Mouse (Mus musculus) brain, embryonic 14.5 days (tissue): ENCODE measurements around the gene Ptges.

Experiments
- CTCF ChIP-seq: fragments of 200-500 bp; IDR thresholded peaks from 2 replicates; pipeline ENCODE4 v1.5.1; 2012; ENCODE audit warnings: inconsistent platforms, mild to moderate bottlenecking, moderate library complexity, borderline replicate concordance; ENCODE audit not compliant: insufficient read depth, insufficient read length; ENCODE audit errors: extremely low read depth
- POLR2A ChIP-seq: fragments of 200-500 bp; IDR thresholded peaks from 2 replicates; pipeline ENCODE4 v1.6.1; 2012; ENCODE audit warnings: mild to moderate bottlenecking, inconsistent platforms, borderline replicate concordance; ENCODE audit not compliant: poor library complexity, insufficient read depth, insufficient read length, severe bottlenecking; ENCODE audit errors: extremely low read depth

DNA sequence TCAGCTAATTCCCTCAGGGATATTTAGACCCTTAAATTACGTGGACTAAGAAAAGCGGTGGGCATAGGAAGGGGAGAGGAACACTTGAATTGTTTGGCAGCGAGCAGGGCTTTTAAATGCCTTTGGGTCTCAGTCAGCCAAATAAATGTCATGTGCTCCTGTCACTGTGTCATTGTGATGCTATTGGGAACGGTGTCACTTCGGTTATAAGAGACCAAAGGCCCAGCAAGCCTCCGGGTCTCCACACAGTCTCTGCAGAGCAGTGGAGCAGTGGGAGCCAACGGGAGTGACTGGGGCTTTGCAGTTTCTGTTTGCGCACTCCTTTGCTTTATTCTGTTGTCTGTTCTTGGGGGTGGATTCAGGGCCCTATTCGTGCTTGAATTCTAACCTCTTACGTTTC is 55.2 kb downstream of the Ptges start:
- no peak for TF ChIP-seq CTCF
- TF ChIP-seq POLR2A: no peak
